Mouse (Mus musculus): ENCODE measurements around the gene Abca7.
"Not testable (repeated sequence)": the region's sequence is repeated elsewhere in the genome, so short reads cannot be mapped to it uniquely, and the experiment has no call there.

Gene Abca7

DNA sequence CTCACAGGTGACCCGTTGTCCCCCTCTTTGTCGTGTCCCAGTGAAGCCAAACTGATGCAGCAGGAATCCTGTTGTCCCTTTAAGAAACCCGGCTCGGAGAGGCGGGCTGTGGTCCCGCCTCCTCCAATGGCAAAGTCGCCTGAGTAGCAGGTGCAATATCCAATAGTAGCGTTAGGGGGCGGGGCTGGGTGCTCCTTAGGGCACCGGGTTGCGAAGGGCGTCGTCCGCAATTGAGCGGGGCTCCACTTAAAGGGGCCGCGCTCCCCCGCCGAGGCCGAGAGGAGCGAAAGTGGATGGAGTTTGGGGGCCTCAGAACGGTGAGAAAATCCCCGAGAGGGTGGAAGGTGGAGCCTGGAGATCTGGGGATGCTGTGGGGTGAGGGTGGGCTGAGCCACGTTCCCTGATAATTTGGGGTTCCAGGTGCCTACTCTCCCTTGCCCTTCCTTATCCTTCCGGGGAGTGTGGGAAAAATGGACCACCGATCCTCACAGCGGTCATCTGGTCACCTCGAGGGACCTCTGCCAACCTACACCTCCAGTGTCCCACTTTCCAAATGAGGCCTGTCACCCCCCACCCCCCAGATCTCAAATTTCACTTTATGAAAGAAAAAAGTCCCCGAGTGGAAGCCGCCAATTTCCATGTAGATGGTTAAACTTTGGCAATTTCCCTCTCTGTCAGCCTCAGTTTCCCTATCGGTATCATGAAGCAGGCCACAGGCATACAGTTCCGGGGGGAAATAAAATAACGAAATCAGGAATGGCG, at the start of gene Abca7:
Abca7 (plus strand) TSS at position 223 of the 762 bp plus-strand sequence.
- peak; percentile 95 for DNase-seq (ENCODE audit: low read depth, low spot score)

DNA sequence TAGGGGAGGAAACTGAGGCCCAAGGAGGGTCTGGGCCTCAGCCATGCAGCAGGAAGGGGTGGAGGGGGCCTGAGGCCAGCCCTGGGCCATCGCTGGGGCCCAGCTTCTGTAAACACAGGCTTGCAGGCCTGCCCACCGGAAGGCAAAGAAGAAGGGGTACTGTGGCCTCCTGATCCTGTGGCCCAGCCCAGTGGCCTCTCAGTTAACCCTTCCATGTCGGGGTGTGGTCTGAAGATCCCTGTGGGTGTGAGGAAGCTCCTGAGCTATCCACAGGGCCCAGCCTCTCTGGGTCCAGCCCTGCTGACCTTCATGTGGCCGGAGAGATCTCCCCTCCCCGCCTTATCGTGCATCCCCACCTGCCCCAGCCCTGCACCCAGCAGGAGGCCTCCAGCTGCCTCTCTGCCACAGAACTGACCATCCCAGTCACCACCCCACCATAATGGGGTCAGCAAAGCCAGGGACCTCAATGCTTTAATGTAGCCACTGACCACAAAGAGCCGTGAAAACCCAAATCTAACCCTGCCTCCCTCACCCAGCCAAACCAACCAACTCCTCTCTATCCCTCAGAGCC, 49.5 kb upstream of the Abca7 start:
- no peak for DNase-seq (ENCODE audit: low read depth, low spot score)

DNA sequence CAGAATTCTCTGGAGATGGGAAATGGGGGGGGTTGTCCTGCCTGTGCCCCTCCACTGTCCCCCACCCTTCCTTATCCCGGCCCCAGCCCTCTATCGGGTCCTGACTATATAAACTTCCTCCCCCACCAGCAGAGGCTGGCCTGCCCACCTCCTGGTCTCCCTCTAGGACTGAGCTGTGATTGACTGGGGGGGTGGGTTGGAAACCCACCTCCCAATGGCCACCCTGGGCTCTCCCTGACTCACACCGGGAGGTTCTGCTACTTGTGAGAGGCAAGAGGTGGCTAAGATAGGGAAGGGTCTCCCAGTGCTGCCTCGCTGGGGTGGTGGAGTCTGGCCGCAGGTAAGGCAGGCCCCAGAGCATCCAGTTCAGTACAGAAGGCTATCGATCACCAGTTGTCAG, 48.8 kb upstream of the Abca7 start:
- no peak for DNase-seq (ENCODE audit: low read depth, low spot score)

- DNase-seq (ENCODE audit: low read depth, low spot score) = no peak
Observed at GRCm38 (mm10) chr10:79949873-79950272, 46.4 kb upstream of the Abca7 start.

DNA sequence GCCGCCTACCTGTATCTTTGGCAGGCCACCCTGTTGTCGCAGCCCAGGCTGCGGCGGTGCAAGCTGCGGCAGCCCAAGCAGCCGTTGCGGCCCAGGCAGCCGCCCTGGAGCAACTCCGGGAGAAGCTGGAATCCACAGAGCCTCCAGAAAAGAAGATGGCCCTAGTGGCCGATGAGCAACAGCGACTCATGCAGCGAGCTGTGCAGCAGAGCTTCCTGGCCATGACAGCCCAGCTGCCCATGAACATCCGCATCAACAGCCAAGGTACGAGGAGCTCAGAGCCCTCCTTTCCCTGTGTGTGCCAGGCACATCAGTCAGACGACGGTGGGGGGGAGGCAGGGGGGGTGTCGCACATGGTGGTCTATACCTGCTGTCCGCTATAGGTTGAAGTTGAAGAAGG, 45.6 kb upstream of the Abca7 start:
- DNase-seq (ENCODE audit: low read depth, low spot score) = no peak

GRCm38 (mm10) chr10:79953946-79954345, 42.3 kb upstream of the Abca7 start:
- no peak for DNase-seq (ENCODE audit: low read depth, low spot score)

GRCm38 (mm10) chr10:79955691-79956090, 40.6 kb upstream of the Abca7 start:
- no peak for DNase-seq (ENCODE audit: low read depth, low spot score)

GRCm38 (mm10) chr10:79956643-79957154, 39.6 kb upstream of the Abca7 start:
- no peak for DNase-seq (ENCODE audit: low read depth, low spot score)

GRCm38 (mm10) chr10:79958140-79958816, 38.0 kb upstream of the Abca7 start:
- DNase-seq (ENCODE audit: low read depth, low spot score) = no peak

DNA sequence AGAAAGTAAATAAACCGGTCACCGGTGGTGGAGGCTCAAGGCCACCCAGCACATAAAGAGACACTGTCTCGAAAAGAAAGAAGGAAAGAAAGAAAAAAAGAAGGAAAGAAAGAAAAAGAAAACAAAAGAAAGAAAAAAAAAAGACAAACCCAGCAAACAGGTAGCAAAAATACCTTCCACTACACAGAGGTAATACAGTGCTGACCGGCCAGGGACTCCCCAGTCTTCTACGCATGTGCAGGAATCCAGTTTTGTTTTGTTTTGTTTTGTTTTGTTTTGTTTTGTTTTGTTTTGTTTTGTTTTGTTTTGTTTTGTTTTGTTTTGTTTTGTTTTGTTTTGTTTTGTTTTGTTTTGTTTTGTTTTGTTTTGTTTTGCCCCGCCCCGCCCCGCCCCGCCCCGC, 36.9 kb upstream of the Abca7 start:
- DNase-seq (ENCODE audit: low read depth, low spot score) = not testable (repeated sequence)

- peak; percentile 100 for DNase-seq (ENCODE audit: low read depth, low spot score)
Observed at GRCm38 (mm10) chr10:79959847-79960601, 36.3 kb upstream of the Abca7 start, which contains the start of gene Wdr18. TSS of gene Wdr18 (plus strand) at chr10:79960152.

DNA sequence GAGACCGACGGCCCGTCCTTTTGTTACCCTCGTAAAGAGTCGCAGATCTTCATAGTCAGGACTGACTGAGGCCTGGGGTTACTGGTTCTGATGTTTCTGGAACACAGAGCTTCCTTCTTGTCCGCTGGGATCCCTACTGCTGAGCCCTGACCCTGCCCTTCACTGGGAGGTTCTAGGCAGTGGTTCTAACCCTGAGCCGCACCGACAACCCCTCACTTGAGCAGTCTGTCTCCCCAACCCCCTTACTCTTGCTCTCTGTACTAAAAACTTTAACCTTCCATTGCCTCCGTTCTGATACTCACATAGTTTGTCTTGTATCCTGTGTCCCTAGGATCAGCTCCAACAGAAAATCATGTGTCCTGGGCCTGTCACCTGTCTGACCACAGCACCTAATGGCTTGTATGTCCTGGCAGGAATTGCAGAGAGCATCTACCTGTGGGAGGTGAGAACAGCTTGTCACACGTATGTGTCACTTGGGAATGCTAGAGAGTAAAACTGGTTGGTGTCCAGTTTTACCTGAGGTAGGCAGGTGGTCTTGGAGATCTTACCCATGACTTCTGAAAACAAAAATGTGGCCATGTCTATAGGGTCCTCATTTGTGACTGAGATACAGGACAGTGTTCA, 35.5 kb upstream of the Abca7 start:
- DNase-seq (ENCODE audit: low read depth, low spot score) = no peak

- no peak for DNase-seq (ENCODE audit: low read depth, low spot score)
Observed at GRCm38 (mm10) chr10:79964727-79965126, 31.6 kb upstream of the Abca7 start.

DNA sequence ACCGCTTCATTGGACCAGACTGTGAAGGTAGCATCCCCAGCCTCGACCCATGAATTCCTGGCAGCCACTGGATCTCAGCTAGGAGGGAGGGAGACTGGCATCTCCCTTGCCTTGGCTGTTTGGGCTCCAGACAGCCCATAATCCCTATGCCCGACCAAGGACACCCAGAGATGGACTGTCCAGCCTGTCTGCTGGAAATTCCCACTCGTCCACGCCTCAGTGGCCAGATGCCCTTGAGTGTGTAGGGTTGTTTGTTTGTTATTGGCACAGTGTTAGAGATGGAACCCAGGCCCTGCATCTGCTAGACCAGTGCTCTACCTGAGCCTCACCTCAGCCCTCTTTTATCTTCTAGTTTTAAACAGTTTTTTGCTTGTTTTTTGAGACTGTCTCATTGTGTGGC, 31.0 kb upstream of the Abca7 start:
- DNase-seq (ENCODE audit: low read depth, low spot score) = no peak

DNA sequence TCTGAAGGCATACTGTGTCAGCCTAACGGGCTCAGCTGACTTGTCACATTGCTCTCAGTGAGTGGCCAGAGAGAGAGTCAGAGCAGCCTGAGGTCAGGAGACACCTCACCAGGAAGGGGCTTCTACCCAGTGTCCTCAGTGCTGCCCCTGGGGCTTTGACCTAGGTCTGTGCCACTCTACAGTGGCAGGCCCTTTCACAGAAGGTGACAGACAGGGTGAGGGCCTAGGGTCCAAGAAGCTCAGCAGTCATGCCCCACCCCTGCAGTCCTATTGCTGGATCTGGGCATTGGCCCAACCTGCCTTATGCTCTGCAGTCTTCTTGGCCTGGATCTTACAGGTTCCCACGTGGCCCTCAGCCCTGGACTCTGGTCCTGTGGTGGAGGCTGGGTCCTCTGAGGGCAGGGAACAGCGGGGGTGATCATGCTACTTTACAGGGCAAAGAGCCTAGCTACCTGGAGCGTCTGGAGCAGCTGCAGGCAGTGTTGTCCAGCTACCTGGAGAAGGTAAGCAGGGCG, 29.4 kb upstream of the Abca7 start:
- no peak for DNase-seq (ENCODE audit: low read depth, low spot score)

- DNase-seq (ENCODE audit: low read depth, low spot score) = no peak
Observed at GRCm38 (mm10) chr10:79968181-79968580, 28.1 kb upstream of the Abca7 start.

- no peak for DNase-seq (ENCODE audit: low read depth, low spot score)
Observed at GRCm38 (mm10) chr10:79969124-79969568, 27.1 kb upstream of the Abca7 start.

GRCm38 (mm10) chr10:79970415-79971182, 25.7 kb upstream of the Abca7 start, which contains the start of gene Grin3b:
TSS of gene Grin3b (plus strand) at chr10:79970715.
- no peak for DNase-seq (ENCODE audit: low read depth, low spot score)

DNA sequence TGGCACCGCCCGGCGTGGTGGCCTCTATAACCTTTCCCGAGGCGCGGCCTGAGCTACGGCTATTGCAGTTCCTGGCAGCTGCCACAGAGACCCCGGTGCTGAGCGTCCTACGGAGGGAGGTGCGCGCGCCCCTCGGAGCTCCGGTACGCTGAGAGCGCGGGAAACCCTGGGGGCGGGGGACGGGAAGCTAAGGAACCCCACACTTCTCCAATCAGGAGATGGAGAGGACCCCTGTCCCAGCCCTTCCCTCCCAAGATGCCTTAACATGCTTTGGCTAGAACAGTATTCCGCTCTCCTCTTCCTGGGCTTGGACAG, 25.2 kb upstream of the Abca7 start:
- DNase-seq (ENCODE audit: low read depth, low spot score) = no peak

- no peak for DNase-seq (ENCODE audit: low read depth, low spot score)
Observed at GRCm38 (mm10) chr10:79972831-79973230, 23.5 kb upstream of the Abca7 start.

Data from c-Kit-negative CD71-positive TER-119-positive erythroid progenitor cells, embryonic 14.5 days (primary cell).